Mouse (Mus musculus): ENCODE data around the gene Clock. TPM values are rescaled to one million over a fixed set of nuclear protein-coding genes. Genes with fewer than 3 reads are reported as not detected.

The Clock gene
- total RNA-seq (2015): 5.9 and 6.1 TPM in 2 replicates
- 7.1 and 7.5 TPM in 2 replicates for total RNA-seq (2017)

- peak; percentile 81 for ATAC-seq (replicated peaks; ENCODE audit: poor library complexity)
Observed at GRCm38 (mm10) chr5:76304452-76305341, at the start of gene Clock. TSS of gene Clock (minus strand) at chr5:76304792.

GRCm38 (mm10) chr5:76351953-76352611 lies 47.5 kb upstream of the Clock start:
- ATAC-seq (replicated peaks; ENCODE audit: poor library complexity): no peak

DNA sequence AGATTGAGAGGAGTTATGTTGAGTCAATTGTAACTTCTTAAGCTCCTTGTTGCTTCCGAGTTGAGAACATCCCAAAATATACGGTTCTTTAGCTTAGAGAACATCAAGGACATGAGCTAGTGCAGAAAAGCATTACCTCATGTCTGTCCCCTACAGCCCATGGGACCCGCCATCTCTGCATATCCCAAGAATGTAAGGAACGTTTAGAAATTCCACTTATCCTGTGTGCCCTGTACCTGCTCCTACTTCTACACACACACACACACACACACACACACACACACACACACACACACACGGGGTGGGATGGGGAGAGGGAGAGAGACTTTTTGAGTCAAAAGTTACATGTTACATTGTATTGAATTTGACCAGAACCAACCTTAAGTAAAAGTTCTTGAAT lies 46.9 kb upstream of the Clock start:
- ATAC-seq (replicated peaks; ENCODE audit: poor library complexity): no peak

GRCm38 (mm10) chr5:76346137-76346536 lies 41.5 kb upstream of the Clock start:
- ATAC-seq (replicated peaks; ENCODE audit: poor library complexity): no peak

DNA sequence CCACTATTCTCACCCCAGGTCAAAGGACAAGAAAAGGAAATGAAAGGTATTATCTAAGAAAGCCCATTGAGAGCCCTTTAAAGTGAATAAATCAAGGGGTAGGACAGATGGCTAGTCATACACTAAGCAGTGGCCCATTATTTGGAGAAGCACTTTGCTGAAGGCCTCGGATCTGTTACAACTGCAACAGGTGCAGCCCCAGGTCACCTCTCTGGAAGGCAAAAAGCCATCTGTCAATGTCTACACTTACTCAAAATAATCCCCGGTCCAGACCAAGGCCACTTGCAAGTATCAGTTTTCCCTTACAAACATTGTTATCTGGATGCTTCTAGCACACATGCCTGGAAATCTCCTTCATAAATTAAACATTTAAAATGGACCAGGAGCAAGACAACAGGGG lies 36.3 kb upstream of the Clock start:
- ATAC-seq (replicated peaks; ENCODE audit: poor library complexity): no peak

- ATAC-seq (replicated peaks; ENCODE audit: poor library complexity): peak; percentile 81
Observed at GRCm38 (mm10) chr5:76337100-76337499, 32.5 kb upstream of the Clock start.

GRCm38 (mm10) chr5:76333833-76334232 lies 29.2 kb upstream of the Clock start:
- ATAC-seq (replicated peaks; ENCODE audit: poor library complexity): no peak

- no peak for ATAC-seq (replicated peaks; ENCODE audit: poor library complexity)
Observed at GRCm38 (mm10) chr5:76330953-76331352, 26.4 kb upstream of the Clock start, which contains the start of gene Pdcl2. TSS of gene Pdcl2 (minus strand) at chr5:76331156.

DNA sequence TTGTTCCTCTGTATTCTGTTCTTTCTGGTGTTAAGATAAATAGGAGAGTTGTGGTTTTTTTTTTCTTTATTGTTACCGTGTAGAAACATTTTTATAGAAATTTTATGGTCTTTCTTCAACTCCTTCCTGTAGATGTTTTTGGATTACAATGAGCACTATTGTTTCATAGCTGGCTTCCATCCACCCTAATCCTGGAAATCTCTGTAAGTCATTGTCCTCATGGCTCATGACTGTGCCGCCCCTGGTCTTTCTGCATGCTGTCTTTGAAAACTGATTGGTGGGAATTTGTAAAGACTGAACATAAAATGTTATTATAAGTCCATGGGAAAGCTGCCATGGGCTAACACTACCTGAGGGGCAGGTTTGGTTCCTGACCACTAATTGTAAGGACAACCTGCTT lies 22.7 kb upstream of the Clock start:
- ATAC-seq (replicated peaks; ENCODE audit: poor library complexity): no peak

DNA sequence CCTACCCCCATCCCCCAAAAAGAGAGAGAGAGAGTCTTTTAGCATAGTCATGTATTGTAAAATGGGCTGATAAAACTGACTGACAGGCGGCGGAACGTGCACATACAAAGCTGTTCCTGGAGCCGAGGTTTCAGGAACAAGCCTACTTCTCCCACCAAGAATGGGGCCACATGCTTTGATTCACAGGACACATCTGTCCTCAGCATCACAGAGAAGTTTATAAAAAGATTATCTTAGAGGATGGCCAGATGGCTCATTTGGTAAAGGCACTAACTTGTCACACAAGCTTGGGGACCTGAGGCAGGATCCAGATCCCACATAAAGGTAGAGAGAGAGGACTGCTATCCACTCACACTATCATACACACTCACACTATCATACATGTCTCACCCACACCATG lies 20.5 kb upstream of the Clock start:
- ATAC-seq (replicated peaks; ENCODE audit: poor library complexity): no peak

GRCm38 (mm10) chr5:76321249-76322196 lies 16.9 kb upstream of the Clock start:
- no peak for ATAC-seq (replicated peaks; ENCODE audit: poor library complexity)

DNA sequence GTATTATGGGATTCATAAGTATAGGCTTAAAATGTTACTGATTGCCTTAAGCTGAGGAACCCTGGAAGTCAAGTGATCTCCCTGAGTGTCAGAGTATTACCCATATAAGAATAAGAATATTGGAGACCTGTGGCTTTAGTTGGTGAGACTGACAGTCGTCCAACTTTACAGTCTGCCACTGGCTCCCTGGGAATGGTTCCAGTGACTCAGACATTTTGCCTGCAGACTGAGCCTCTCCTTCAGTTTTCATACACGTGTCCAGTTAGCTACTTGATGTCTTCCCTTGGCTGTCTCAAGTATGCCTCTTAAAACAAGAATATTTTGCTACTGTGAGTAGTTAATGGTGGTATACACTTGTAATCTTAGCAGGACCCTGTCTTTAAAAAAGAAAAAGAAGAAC lies 3.6 kb upstream of the Clock start:
- no peak for ATAC-seq (replicated peaks; ENCODE audit: poor library complexity)

- no peak for ATAC-seq (replicated peaks; ENCODE audit: poor library complexity)
Observed at GRCm38 (mm10) chr5:76306261-76306660, 1.7 kb upstream of the Clock start.

- no peak for ATAC-seq (replicated peaks; ENCODE audit: poor library complexity)
Observed at GRCm38 (mm10) chr5:76305616-76306015, 1.0 kb upstream of the Clock start.

DNA sequence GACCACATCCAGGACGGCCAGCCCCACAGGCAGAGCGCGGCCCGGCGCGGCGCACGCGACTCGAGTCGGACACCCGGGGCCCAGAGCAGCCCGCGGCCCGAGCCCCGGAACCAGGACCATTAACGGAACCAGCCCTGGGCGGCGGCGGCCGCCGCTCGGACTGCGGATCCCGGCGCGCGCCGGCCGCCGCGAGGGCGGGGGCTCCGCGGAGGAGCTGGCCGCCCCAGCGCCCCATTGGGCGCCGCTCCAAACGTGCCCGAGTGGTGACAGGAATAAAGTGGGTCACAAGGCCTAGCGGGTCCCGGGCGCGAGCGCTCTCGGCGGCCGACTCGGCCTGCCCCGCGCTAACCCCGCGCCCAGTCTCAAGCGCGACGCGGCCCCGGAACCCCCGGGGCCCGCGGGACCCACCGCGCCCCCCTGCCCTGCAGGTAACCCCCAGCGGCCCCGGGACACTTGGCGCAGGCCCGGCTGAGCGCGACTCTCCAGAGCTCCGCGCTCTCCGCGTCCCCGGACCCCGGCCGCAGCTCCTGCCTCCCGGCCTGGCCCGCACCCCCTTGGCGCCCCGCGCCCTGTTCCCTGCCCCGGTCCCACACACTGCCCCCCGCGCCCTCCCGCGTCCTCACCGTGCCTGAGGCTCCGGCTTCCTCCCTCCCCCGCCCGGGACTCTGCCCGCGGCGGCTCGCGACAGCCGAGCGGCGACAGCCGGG lies 694 bp downstream of the Clock start:
- ATAC-seq (replicated peaks; ENCODE audit: poor library complexity): peak; percentile 77

DNA sequence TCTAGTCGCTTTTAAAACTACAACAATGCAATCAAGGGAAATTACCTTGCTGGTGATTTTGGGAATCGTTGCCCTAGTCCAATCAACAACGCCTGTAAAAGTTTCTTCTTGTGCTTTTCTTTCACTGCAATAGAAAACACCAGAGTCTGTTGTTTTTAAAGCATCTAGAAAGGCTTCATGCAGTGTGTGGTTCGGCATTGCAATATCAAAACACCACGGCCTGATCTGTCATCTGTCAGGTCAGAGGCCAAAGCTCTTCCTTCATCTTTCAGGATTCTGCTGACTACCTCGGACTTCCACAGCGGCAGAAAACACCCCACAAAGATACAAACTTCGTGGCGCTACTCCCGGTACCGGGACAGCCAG lies 1.2 kb downstream of the Clock start:
- no peak for ATAC-seq (replicated peaks; ENCODE audit: poor library complexity)

DNA sequence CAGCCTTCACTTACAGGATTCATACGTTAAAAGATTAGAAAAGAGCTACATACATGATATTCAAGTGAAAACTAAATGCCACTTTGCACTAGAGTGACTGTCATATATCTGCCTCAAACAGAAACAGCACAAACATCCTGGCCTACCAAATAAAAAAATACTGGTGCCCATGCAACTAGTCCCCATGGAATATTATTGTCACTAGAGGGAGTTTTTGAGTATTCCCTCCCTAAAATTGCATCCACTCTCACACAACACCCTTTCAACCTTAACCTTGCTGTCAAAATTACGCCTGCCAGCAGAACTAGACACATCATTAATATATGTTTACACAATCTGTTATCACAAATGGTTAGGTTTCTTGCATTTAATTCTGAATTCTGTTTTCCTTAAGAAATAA lies 2.6 kb downstream of the Clock start:
- ATAC-seq (replicated peaks; ENCODE audit: poor library complexity): no peak

- ATAC-seq (replicated peaks; ENCODE audit: poor library complexity): 0 out of 2 replicates have a peak, but pooled peaks have one; percentile 14
Observed at GRCm38 (mm10) chr5:76289234-76289691, 15.3 kb downstream of the Clock start.

DNA sequence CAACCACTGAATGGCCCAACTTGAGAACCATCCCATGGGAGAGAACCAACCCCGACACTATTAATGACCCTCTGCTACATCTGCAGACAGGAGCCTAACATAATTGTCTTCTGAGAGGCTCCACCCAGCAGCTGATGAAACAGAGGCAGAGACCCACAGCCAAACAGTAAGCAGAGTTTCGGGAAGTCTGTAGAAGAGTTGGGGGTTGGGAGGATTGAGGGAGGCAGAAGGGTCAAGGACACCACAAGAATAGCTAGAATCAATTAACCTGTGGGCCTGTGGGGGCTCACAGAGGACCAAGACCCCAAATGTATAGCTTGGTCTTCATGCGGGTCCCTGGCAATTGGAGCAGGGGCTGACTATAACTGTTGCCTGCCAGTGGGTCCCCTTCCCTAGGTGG lies 16.3 kb downstream of the Clock start:
- ATAC-seq (replicated peaks; ENCODE audit: poor library complexity): no peak

DNA sequence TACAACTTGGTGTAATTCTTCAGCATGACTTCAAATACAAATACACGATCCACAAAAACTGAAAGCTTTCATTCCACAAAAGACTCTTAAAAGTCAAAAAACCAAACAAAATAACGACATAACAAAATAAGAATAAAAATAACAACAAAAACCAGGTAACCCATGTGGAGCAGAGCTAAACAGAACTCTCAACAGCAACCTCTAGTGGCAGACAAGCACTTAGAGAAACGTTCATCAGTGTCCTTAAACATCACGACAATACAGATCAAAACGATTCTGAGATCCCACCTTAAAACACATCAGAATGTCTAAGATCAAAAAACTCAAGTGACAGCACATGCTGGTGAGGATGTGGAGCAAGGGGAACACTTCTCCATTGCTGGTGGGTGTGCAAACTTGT lies 17.5 kb downstream of the Clock start:
- ATAC-seq (replicated peaks; ENCODE audit: poor library complexity): 0 out of 2 replicates have a peak, but pooled peaks have one; percentile 37

Data from megakaryocyte progenitor cell, adult 5-6 weeks (primary cell).